Mouse (Mus musculus) c-Kit-positive CD71-positive TER-119-negative erythroid progenitor cells, embryonic 14.5 days (primary cell): Measurements from ENCODE around the gene Mrps34.

Experiments
- DNase-seq: peaks from one replicate; pipeline ENCODE4 v3.0.0-alpha.2; 2013; ENCODE audit warnings: low read depth

The Mrps34 gene

DNA sequence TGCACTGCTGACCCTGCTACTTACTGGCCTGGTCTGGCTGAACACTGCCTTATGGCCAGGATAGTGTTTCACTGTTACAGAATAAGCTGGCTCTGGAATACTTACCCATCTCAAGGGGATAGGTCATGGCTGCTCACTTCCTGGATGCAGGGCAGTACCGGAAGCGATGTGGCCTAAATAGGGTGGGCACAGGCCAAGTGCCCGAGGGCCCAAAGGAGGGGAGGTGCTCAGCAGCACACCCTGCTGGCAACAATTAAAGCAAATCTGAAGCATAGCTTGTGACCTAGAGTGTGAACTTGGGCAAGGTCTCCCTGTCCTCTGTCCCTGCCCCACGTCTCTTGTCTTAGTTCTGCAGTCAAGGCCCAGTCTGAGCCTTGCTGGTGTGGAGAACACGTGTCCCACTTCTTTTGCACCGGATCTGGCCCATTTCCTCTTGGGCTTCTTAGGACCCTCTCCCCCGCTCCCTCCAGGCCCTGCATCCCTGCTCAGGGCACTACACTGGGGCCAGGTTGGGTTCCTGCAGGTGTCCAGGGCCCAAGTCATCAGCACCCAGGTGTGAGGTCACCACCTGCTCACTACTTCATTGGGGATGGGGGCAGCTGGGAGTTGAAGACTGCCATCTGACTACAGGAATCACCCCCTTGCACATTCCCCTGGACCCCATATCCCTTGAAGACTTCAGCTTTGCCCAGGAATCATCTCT lies 13.0 kb upstream of the Mrps34 start:
- DNase-seq, result peak; percentile 30

DNA sequence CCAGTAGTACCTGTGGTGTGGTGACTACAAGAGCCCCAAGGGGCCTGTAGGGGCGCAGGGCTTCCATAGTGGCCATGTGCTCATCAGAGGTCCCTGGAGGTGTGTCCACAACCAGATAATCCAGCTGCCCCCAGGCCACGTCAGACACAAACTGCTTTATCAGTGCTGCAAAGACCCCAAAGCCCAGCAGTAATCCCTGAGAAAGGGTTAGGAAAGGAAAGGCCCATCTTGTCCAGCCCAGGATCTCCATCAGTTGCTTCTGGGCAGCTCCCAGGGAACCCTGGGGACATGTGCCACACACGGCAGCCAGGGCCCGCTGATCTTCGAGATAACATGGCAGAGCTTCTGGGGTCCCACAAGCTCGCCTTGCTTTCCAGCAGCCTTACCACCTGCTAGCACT lies 10.5 kb upstream of the Mrps34 start:
- no peak for DNase-seq

DNA sequence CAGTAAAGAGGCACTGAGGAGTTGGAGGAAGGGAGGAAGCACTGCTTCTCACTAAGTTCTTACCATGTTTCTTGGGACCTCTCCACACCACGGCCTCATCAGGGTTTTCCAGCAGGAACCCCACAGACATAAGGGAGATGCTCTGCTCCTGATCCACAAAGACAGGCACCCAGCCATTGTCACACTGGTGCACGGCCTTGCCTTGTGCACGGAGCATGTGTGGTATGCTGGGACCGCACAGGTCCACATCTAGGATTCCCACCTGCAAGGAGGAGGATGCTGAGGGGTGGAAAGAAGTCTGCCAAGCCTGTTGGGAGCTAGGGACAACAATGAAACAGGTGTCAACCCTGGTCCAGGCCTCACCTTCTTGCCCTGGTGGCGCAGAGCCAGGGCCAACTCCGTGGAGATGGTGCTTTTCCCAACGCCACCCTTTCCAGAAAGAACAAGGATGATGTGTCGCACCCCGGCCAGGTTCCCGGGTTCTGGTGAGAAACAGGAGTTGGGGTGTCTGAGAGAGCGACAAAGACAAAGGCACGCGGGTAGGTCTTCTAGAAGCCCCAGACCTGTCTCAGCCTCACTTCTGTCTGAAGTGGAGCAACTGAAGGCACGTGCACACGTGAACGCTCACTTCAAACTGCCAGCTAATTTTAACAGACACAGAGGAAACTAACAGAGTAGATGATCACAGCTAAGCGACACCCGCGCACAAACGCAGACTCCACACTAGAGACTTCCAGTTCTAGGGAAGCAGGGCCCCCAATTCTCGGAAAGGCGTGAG lies 9.4 kb upstream of the Mrps34 start:
- DNase-seq, result no peak

DNA sequence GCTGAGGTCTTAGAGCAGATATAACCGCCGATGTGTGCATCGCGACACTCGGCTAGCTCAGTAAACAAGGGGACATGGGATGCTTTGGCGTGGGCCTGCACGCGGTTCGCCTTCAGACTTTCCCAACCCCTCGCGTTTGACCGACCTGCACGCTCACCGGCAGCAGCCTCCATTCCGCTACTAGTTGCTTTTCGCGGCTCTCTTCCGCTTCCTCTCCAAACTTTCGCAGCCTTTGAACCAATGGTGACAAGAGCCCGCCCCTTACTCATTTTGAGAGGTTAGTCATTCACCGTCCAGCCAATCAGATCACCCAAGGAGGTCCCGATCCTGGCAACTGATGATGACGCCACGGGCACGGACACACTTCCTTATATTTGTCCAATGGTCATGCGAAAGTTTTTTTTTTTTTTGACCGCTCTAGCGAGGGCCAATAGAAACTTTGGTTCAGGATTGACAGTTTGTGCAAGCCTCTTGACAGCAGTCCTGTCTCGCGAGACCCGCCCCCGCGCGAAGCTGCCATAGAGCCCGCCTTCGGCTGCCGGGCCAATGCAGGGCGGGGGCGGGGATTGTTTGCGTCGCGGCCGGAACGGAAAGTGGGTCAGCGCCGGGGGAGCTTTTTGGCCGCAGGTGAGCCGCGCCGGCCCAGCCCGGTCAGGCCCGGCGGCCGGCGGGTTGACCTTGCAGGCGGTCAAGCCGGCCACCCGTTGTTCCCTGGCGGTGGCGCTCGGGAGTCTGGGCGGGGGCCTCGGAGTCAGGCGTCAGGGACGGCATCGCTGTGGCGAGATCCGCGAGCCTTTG lies 8.6 kb upstream of the Mrps34 start, which contains the start of the genes Nubp2 and Spsb3:
Nubp2 (minus strand) TSS at position 216 of the 798 bp plus-strand sequence.
Spsb3 (plus strand) TSS at position 510 of the 798 bp plus-strand sequence.
- DNase-seq, result peak; percentile 98

- no peak for DNase-seq
Measured at GRCm38 (mm10) chr17:24886932-24887271, 8.0 kb upstream of the Mrps34 start.

DNA sequence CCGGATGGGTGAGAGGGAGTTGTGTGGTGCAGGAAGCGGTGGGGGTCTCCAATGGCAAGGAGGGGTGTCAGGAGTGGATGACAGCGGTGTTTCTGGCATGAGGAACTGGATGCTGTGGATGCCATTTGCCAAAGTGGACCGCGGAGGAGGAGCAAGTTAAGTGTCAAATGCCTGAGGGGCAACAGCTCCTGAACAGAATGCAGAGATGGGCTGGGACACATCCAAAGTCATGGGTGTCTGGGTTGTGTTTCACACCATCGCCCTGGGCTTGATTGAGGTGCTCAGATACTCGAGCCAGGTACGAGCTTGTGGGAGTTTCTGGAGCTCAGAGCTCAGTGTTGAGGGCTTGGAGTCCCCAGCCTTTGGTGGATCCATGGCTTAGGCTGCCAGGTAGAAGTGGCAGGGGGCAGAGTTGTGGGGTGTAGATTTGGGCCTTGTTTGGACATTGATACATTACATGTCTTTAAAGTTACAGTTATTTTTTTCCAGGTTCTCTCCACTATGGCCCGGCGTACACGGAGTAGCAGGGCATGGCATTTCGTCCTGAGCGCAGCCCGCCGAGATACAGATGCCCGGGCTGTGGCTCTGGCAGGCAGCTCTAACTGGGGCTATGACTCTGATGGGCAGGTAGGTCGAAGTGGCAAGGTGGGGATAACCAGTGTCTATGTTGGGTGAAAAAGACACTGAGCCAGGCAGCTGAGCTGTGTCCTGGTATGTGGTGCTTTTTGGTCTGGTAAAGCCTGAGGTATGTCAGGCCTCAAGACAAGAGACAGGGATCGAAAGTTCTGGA lies 7.4 kb upstream of the Mrps34 start:
- no peak for DNase-seq

DNA sequence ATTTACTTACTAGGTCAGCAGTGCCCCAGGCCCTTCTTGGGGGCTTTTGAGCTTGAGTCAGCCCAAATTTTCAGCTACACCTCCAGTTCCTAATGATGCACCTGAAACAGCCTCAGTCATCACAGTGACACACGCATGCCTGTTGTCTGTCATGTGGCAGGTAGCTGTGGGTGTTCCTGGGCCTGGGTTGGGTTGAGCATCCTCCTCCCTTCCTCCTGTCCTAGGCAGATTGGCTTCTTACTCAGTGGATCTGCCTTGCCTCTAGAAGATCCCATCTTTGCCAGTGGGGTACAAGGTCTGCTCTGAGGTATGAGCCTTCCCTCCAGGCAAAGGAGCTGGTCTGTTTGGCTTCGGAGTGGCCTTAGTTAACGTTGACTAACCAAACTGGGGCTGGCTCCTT lies 6.1 kb upstream of the Mrps34 start:
- DNase-seq, result no peak

DNA sequence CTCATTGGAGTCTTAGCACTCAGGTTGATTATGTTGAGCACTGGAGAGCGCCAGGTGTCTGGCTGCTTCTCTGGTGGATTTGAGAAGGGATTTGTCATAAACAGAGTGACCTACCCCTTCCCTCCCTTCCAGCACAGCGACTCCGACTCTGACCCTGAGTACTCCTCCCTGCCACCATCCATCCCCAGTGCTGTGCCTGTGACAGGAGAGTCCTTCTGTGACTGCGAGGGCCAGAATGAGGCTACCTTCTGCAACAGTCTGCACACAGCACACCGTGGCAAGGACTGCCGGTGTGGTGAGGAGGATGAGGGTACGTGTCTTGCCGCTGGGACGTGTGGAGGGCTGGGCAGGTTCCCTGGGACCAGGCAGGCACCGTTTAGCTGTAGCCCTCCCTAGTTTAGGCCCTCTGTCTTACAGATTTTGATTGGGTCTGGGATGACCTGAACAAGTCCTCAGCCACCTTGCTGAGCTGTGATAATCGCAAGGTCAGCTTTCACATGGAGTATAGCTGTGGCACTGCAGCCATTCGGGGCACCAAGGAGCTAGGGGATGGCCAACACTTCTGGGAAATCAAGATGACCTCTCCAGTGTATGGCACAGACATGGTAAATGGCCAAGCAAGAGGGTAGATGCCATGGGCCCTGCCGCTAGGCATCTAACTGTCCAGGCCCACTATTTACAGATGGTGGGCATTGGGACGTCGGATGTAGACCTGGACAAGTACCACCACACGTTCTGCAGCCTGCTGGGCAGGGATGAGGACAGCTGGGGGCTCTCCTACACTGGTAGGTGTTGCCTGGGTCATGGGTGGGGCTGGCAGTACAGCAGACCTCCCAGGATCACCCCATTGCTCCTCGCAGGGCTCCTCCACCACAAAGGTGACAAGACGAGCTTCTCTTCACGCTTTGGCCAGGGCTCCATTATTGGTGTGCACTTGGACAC lies 4.5 kb upstream of the Mrps34 start:
- no peak for DNase-seq

- DNase-seq, result no peak
Measured at GRCm38 (mm10) chr17:24891321-24891720, 3.6 kb upstream of the Mrps34 start.

- no peak for DNase-seq
Measured at GRCm38 (mm10) chr17:24892785-24893184, 2.1 kb upstream of the Mrps34 start.

DNA sequence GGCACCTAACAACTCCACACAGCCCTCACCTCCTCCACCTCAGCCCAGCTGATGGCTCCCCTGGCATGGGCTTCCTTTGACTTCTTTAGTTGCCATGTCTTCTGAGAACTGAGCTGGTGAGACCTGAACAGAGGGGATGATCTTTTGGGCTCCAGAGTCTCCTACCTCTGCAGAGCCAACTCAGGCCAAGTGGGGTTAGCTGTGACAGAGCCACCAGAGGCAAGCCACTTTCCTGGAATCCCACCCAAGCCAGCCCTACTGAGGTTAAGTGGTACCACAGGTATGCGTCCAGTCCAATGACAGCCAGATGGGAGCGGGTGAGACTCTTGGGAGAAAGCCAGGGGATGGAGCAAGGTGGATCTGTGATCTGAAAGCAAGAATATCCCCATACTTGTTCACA lies 1.6 kb upstream of the Mrps34 start:
- no peak for DNase-seq

DNA sequence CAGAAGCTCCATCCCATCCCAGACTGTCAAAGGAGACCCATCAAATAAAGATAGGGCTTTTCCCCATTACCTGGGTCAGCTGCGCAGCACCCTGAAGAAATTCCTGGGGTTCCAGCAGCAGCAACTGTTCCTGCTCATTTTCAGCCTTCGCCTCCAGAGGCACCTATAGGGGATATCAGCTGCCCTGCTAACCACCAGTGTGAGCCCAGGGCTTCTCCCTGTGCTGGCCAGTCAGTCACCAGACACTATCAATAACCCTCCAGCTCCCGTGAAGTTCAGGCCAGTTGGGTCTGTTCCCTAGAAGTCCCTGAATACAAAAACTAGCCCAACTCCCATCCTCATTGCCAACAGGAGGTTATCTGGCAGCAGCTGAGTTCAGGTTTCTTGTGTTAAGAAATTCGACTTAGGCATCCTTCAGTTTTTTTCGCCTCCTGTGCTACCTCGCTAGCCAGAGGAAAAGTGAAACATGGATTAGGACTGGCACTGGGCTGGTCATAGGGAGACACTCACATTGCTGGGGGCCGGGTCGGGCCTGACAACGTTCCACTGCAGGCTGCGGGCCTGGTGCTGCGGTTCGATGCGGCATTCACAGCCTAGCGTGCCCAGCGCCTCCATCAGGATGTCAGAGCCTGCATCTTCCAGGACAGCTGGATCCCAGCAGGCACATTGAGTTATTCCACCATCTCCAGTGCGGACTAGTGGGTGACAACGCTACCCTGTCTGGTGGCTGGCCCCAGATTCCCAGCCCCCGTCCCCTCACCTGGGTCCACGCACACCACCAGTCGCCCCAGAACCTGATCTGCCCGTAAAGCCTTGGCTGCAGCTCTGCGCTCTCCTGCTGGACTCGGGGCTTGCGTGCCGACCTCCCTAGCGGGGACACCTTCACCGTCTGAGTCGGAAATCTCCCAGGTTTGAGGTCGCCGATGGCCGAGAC lies 588 bp upstream of the Mrps34 start:
- DNase-seq, result peak; percentile 25

DNA sequence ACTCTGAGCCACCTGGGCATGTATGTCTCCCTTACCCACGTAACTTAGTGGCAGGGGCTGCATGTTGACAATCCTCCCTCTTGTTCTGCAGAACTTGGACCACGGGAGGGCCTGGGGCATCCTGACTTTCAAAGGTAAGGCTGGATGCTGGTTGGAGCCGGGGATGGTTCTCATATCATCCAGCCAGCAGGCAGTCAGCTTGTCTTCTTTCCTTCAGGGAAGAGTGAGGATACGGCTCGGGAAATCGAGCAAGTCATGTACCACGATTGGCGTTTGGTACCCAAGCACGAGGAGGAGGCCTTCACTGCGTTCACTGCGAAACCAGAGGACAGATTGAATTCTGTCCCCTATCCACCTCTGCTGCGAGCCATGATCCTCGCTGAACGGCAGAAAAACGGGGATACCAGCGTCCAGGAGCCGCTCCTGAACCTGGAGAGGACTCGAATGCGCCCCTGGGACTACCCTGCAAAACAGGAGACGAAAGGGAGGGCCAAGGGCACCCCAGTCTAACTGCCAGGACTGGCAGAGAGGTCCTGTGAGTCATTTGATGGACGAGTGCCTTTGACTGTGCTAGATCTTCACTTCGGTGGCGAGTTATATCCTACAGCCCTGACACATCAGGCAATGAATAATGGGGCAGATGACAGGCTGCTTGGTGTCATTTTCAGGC lies 790 bp downstream of the Mrps34 start:
- peak; percentile 24 for DNase-seq

DNA sequence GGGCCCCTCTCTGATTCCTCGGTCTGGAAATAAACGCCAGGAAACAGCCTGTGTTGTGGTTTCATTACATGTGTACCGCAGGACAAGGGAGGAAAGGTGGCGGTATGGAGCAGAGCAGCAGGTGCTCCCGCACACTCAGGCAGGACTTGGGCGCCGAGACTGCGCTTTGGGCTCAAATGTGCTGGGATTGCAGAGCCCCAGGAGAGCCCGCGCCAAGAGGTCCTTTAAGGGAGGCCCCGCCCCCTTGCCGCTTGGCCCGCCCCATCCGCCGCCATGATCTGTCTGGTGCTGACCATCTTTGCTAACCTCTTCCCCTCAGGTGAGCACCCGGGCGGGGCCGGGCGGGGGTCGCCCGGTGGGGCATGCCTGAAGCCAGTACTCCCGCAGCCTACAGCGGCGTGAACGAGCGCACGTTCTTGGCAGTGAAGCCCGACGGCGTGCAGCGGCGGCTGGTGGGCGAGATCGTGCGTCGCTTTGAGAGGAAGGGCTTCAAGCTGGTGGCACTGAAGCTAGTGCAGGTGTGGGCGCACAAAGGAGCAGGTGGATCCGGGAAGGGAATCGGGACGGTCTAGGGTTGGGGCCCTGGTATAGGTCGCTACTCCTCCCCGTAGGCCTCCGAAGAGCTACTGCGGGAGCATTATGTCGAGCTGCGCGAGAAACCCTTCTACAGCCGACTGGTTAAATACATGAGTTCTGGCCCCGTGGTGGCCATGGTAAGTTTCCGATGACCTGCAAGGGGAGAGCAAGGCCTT lies 1.5 kb downstream of the Mrps34 start, which contains the start of gene Nme3:
Nme3 (plus strand) TSS at position 260 of the 752 bp plus-strand sequence.
- peak; percentile 76 for DNase-seq

DNA sequence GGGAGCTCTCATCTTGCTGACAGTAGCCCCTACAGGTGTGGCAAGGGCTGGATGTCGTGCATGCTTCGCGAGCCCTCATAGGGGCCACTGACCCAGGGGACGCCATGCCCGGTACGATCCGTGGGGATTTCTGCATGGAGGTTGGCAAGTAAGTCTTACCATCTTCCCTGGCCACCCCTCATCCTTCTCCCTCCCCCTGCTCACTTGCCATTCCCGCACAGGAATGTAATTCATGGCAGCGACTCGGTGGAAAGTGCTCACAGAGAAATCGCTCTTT lies 2.0 kb downstream of the Mrps34 start:
- no peak for DNase-seq

DNA sequence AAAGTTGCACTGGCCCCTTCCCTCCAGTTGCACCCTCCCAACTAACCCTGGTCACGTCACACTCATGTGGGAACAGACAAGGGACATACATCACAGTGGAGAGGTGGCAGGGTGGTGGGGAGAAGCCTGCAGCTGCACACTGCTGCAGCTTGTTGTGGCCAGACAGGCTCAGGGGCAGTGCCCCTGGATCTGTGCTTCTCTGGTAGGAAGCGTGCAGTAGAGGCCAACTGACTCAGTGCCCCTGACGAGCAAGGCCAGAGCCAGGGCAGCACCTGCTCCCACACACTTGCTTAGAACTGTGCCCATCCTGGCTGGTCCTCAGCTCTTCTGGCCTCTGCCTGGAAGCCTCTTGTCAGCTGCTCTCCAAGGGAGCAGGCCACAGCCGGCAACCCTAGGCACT lies 2.7 kb downstream of the Mrps34 start:
- DNase-seq, result no peak

DNA sequence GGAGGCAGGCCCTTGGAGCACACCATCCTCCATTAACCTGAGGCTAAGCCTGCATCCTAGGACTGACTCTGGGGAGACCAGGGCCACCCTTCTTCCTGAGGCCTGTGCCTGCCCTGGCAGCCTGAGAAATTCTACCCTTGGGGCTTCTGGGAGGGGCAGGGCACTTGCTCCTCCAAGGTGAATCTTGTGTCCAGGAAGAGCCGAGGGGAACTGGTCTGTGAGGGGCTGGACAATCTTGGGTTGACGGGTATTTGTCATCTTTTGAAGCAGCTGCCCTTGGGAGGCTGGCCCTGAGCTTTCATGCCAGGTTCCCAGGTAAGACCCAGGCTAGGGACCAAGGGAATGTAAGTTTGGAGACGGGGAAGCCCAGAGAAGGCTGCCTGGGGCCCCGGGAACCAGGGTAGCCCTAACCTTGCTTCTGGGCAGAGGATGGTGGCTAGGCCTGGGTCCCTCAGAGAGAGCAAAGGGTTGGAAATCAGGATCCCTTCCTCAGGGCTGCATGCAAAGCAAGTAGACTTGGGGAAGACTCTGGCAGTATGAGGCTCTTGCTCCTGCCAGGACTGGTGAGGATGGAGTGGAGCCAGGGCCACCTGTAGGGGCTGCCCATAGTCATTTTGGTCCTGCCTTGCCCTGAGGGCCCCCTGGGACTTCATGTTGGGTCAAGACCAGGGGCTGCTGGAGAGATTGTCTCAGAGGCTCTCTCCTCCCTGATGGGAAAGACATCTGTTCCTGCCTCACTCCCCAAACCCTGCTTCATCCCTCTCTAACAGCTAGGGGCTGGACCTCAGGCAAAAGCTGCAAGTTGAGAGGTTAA lies 3.3 kb downstream of the Mrps34 start:
- no peak for DNase-seq

GRCm38 (mm10) chr17:24899153-24899552 lies 4.2 kb downstream of the Mrps34 start:
- DNase-seq, result no peak
